Mouse (Mus musculus): ENCODE data around the gene Myog.
"Not testable (repeated sequence)": the region's sequence is repeated elsewhere in the genome, so short reads cannot be mapped to it uniquely, and the experiment has no call there.

Gene Myog

DNA sequence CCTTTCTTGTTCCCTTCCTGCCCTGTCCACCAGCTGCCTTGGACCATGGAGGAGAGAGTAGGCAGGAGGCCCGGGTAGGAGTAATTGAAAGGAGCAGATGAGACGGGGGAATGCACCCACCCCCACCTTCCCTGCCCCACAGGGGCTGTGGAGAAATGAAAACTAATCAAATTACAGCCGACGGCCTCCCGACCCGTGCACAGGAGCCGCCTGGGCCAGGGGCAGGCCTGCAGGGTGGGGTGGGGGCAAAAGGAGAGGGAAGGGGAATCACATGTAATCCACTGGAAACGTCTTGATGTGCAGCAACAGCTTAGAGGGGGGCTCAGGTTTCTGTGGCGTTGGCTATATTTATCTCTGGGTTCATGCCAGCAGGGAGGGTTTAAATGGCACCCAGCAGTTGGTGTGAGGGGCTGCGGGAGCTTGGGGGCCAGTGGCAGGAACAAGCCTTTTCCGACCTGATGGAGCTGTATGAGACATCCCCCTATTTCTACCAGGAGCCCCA, at the start of gene Myog:
TSS of gene Myog (plus strand) at position 392 of the 502 bp plus-strand sequence.
- no peak for DNase-seq (ENCODE audit: low spot score in 2 of 2)

GRCm38 (mm10) chr1:134240701-134241100, 49.1 kb upstream of the Myog start:
- no peak for DNase-seq (ENCODE audit: low spot score in 2 of 2)

GRCm38 (mm10) chr1:134241298-134241697, 48.5 kb upstream of the Myog start:
- DNase-seq (ENCODE audit: low spot score in 2 of 2): no peak

GRCm38 (mm10) chr1:134242286-134242685, 47.5 kb upstream of the Myog start:
- no peak for DNase-seq (ENCODE audit: low spot score in 2 of 2)

GRCm38 (mm10) chr1:134243505-134243904, 46.3 kb upstream of the Myog start:
- no peak for DNase-seq (ENCODE audit: low spot score in 2 of 2)

- peak; percentile 55 to 82 for DNase-seq (ENCODE audit: low spot score in 2 of 2)
Observed at GRCm38 (mm10) chr1:134243948-134244914, 45.6 kb upstream of the Myog start.

GRCm38 (mm10) chr1:134245004-134245717, 44.6 kb upstream of the Myog start:
- no peak for DNase-seq (ENCODE audit: low spot score in 2 of 2)

GRCm38 (mm10) chr1:134246590-134246989, 43.2 kb upstream of the Myog start:
- DNase-seq (ENCODE audit: low spot score in 2 of 2): no peak

- not testable (repeated sequence) for DNase-seq (ENCODE audit: low spot score in 2 of 2)
Observed at GRCm38 (mm10) chr1:134249681-134250080, 40.1 kb upstream of the Myog start.

- no peak for DNase-seq (ENCODE audit: low spot score in 2 of 2)
Observed at GRCm38 (mm10) chr1:134264341-134264740, 25.4 kb upstream of the Myog start.

GRCm38 (mm10) chr1:134265797-134266196, 24.0 kb upstream of the Myog start:
- no peak for DNase-seq (ENCODE audit: low spot score in 2 of 2)

- no peak for DNase-seq (ENCODE audit: low spot score in 2 of 2)
Observed at GRCm38 (mm10) chr1:134270026-134270425, 19.8 kb upstream of the Myog start.

DNA sequence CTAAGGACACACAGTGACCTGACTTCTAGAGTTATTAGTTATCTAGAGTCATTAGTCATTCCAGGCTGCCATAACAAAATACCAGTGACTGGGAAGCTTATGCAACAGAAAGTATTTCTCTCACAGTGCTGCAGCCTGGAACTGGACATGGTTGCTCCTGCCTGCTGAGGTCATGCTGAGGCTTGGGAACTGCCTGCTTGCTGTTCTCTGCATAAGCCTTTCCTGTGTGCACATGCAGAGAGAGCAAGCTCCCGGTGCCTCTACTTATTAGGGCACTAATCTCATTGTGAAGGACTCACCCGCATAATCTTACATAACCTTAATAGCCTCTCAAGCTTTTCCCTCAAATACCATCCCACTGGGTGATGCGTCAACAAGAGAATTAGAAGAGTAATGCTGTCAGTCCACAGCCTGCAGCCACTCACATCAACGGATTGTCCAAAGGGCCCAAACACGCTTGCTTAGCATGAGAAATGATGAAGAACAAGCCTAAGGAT, 17.0 kb upstream of the Myog start:
- DNase-seq (ENCODE audit: low spot score in 2 of 2): no peak

- no peak for DNase-seq (ENCODE audit: low spot score in 2 of 2)
Observed at GRCm38 (mm10) chr1:134273493-134274395, 16.0 kb upstream of the Myog start.

DNA sequence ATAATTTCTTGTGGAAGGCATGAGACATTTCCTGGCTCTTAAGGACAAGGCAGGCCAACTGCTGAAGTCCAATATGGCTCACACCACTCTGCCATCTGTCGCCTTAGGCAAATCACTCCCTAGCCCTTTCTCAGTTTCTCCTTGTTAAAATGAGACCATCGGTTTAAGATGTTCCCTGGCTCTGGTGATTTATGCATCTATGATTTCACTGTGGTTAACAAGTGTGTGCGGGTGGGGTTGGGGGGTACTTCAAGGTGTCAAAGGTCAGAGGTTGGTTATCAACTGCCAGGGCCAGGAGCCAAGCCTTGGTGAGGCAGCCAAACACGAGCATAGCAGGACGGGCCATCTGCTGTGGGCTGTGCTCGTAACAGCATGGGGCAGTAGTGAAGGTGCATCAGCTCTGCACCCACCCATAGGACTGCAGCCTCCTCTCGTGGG, 15.3 kb upstream of the Myog start:
- DNase-seq (ENCODE audit: low spot score in 2 of 2): no peak

- no peak for DNase-seq (ENCODE audit: low spot score in 2 of 2)
Observed at GRCm38 (mm10) chr1:134275616-134276464, 13.9 kb upstream of the Myog start.

DNA sequence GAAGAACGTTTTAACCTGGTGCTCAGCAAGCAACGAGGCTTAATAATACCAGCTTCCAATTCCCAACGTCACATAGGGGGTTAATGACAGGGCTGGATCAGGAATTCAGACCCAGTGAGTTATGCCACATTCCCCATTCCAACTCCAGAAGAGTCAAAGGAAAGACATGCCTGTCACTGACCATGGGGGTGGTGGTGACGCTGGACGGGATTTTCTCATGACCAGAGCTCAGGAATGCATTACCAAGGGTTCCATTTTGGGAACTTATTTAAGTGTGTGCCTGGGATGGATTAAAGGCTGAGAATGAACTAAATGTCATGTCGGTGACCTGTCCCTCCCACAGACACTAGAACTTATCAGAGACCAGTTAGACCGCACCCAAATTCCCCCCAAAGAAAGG, 13.0 kb upstream of the Myog start:
- no peak for DNase-seq (ENCODE audit: low spot score in 2 of 2)

- DNase-seq (ENCODE audit: low spot score in 2 of 2): no peak
Observed at GRCm38 (mm10) chr1:134280174-134280573, 9.6 kb upstream of the Myog start.

GRCm38 (mm10) chr1:134281563-134281962, 8.2 kb upstream of the Myog start:
- DNase-seq (ENCODE audit: low spot score in 2 of 2): no peak

- no peak for DNase-seq (ENCODE audit: low spot score in 2 of 2)
Observed at GRCm38 (mm10) chr1:134282342-134282741, 7.4 kb upstream of the Myog start.
